Mouse (Mus musculus): ENCODE data around the gene Gm34653.

Gm34653 gene

GRCm38 (mm10) chr2:34883190-34883589 lies 50.4 kb downstream of the Gm34653 start:
- no peak for DNase-seq (ENCODE audit: low spot score in 2 of 2)

GRCm38 (mm10) chr2:34884186-34884585 lies 51.4 kb downstream of the Gm34653 start:
- no peak for DNase-seq (ENCODE audit: low spot score in 2 of 2)

All from spleen, postnatal 14 days (tissue).